Mouse (Mus musculus) urinary bladder, postnatal 4 days (tissue): Measurements from ENCODE around the gene Rpl31.

Experiments used
- DNase-seq, 2 experiments: peaks; one replicate each; pipeline ENCODE4 v3.0.0; 2021 to 2022; ENCODE audit warnings: low spot score in 2 of 2

The Rpl31 gene

GRCm38 (mm10) chr1:39367601-39368266 lies at the start of gene Rpl31:
Gene Rpl31 (plus strand): TSS chr1:39367842.
- DNase-seq = peak; percentile 97

- no peak for DNase-seq
Measured at GRCm38 (mm10) chr1:39317935-39318334, 49.7 kb upstream of the Rpl31 start.

- no peak for DNase-seq
Measured at GRCm38 (mm10) chr1:39318870-39319269, 48.8 kb upstream of the Rpl31 start.

GRCm38 (mm10) chr1:39321954-39322353 lies 45.7 kb upstream of the Rpl31 start:
- DNase-seq = no peak

- DNase-seq = no peak
Measured at GRCm38 (mm10) chr1:39325228-39325627, 42.4 kb upstream of the Rpl31 start.

- DNase-seq = no peak
Measured at GRCm38 (mm10) chr1:39327546-39327945, 40.1 kb upstream of the Rpl31 start.

- no peak for DNase-seq
Measured at GRCm38 (mm10) chr1:39330857-39331594, 36.6 kb upstream of the Rpl31 start.

- no peak for DNase-seq
Measured at GRCm38 (mm10) chr1:39332456-39332855, 35.2 kb upstream of the Rpl31 start.

GRCm38 (mm10) chr1:39335561-39336196 lies 32.0 kb upstream of the Rpl31 start:
- no peak for DNase-seq

GRCm38 (mm10) chr1:39336788-39337187 lies 30.9 kb upstream of the Rpl31 start:
- DNase-seq = no peak

GRCm38 (mm10) chr1:39338831-39339230 lies 28.8 kb upstream of the Rpl31 start:
- no peak for DNase-seq

- DNase-seq = no peak
Measured at GRCm38 (mm10) chr1:39339455-39339854, 28.2 kb upstream of the Rpl31 start.

- no peak for DNase-seq
Measured at GRCm38 (mm10) chr1:39340156-39340555, 27.5 kb upstream of the Rpl31 start.

GRCm38 (mm10) chr1:39340647-39341046 lies 27.0 kb upstream of the Rpl31 start:
- no peak for DNase-seq

- no peak for DNase-seq
Measured at GRCm38 (mm10) chr1:39341807-39342206, 25.8 kb upstream of the Rpl31 start.

- no peak for DNase-seq
Measured at GRCm38 (mm10) chr1:39343242-39343641, 24.4 kb upstream of the Rpl31 start.

GRCm38 (mm10) chr1:39344981-39345600 lies 22.6 kb upstream of the Rpl31 start:
- DNase-seq = no peak

- no peak for DNase-seq
Measured at GRCm38 (mm10) chr1:39349001-39349400, 18.6 kb upstream of the Rpl31 start.

GRCm38 (mm10) chr1:39349427-39349826 lies 18.2 kb upstream of the Rpl31 start:
- DNase-seq = no peak

GRCm38 (mm10) chr1:39361754-39362514 lies 5.7 kb upstream of the Rpl31 start:
- DNase-seq = no peak

- DNase-seq = no peak
Measured at GRCm38 (mm10) chr1:39362515-39362893, 5.1 kb upstream of the Rpl31 start.

- no peak for DNase-seq
Measured at GRCm38 (mm10) chr1:39365562-39365961, 2.1 kb upstream of the Rpl31 start.
